Mouse (Mus musculus): ENCODE results near the gene Fahd2a. TPM values are rescaled to one million over a fixed set of nuclear protein-coding genes. Genes with fewer than 3 reads are reported as not detected.

The Fahd2a gene
- total RNA-seq (2015): 9.9 and 16.8 TPM in 2 replicates
- 6.4 and 9.7 TPM in 2 replicates for total RNA-seq (2017)

- peak; percentile 94 for ATAC-seq (ENCODE audit: poor library complexity, severe bottlenecking)
Measured at GRCm38 (mm10) chr2:127444055-127444789, at the start of gene Fahd2a. Gene Fahd2a (minus strand): TSS chr2:127444565.

- ATAC-seq (ENCODE audit: poor library complexity, severe bottlenecking): peak; percentile 60
Measured at GRCm38 (mm10) chr2:127484476-127485170, 40.3 kb upstream of the Fahd2a start.

- peak; percentile 44; the same call in 1 of the 2 replicates for ATAC-seq (ENCODE audit: poor library complexity, severe bottlenecking)
Measured at GRCm38 (mm10) chr2:127483001-127483400, 38.6 kb upstream of the Fahd2a start.

- peak; percentile 53 for ATAC-seq (ENCODE audit: poor library complexity, severe bottlenecking)
Measured at GRCm38 (mm10) chr2:127482533-127482911, 38.2 kb upstream of the Fahd2a start.

- ATAC-seq (ENCODE audit: poor library complexity, severe bottlenecking): no peak
Measured at GRCm38 (mm10) chr2:127481841-127482532, 37.6 kb upstream of the Fahd2a start.

GRCm38 (mm10) chr2:127479763-127480162 is 35.4 kb upstream of the Fahd2a start:
- ATAC-seq (ENCODE audit: poor library complexity, severe bottlenecking): no peak

- ATAC-seq (ENCODE audit: poor library complexity, severe bottlenecking): no peak
Measured at GRCm38 (mm10) chr2:127479210-127479609, 34.8 kb upstream of the Fahd2a start.

GRCm38 (mm10) chr2:127472279-127472678 is 27.9 kb upstream of the Fahd2a start:
- ATAC-seq (ENCODE audit: poor library complexity, severe bottlenecking): no peak

- no peak for ATAC-seq (ENCODE audit: poor library complexity, severe bottlenecking)
Measured at GRCm38 (mm10) chr2:127471281-127471680, 26.9 kb upstream of the Fahd2a start.

- ATAC-seq (ENCODE audit: poor library complexity, severe bottlenecking): no peak
Measured at GRCm38 (mm10) chr2:127470661-127471060, 26.3 kb upstream of the Fahd2a start.

GRCm38 (mm10) chr2:127470183-127470582 is 25.8 kb upstream of the Fahd2a start:
- ATAC-seq (ENCODE audit: poor library complexity, severe bottlenecking): no peak

- peak; percentile 90 for ATAC-seq (ENCODE audit: poor library complexity, severe bottlenecking)
Measured at GRCm38 (mm10) chr2:127462314-127462713, 17.9 kb upstream of the Fahd2a start.

- ATAC-seq (ENCODE audit: poor library complexity, severe bottlenecking): no peak
Measured at GRCm38 (mm10) chr2:127461351-127461750, 17.0 kb upstream of the Fahd2a start.

- no peak for ATAC-seq (ENCODE audit: poor library complexity, severe bottlenecking)
Measured at GRCm38 (mm10) chr2:127459341-127459740, 15.0 kb upstream of the Fahd2a start.

GRCm38 (mm10) chr2:127453764-127454163 is 9.4 kb upstream of the Fahd2a start:
- ATAC-seq (ENCODE audit: poor library complexity, severe bottlenecking): peak; percentile 72

- no peak for ATAC-seq (ENCODE audit: poor library complexity, severe bottlenecking)
Measured at GRCm38 (mm10) chr2:127453141-127453540, 8.8 kb upstream of the Fahd2a start.

GRCm38 (mm10) chr2:127451748-127452147 is 7.4 kb upstream of the Fahd2a start:
- ATAC-seq (ENCODE audit: poor library complexity, severe bottlenecking): no peak

- no peak for ATAC-seq (ENCODE audit: poor library complexity, severe bottlenecking)
Measured at GRCm38 (mm10) chr2:127449691-127450090, 5.3 kb upstream of the Fahd2a start.

- no peak for ATAC-seq (ENCODE audit: poor library complexity, severe bottlenecking)
Measured at GRCm38 (mm10) chr2:127446847-127447246, 2.5 kb upstream of the Fahd2a start.

GRCm38 (mm10) chr2:127437697-127438096 is 6.7 kb downstream of the Fahd2a start:
- ATAC-seq (ENCODE audit: poor library complexity, severe bottlenecking): no peak

GRCm38 (mm10) chr2:127435554-127435953 is 8.8 kb downstream of the Fahd2a start:
- ATAC-seq (ENCODE audit: poor library complexity, severe bottlenecking): no peak

- ATAC-seq (ENCODE audit: poor library complexity, severe bottlenecking): no peak
Measured at GRCm38 (mm10) chr2:127435135-127435534, 9.2 kb downstream of the Fahd2a start.
